Mouse (Mus musculus) adrenal gland, postnatal 25 days (tissue): ENCODE measurements around the gene Cd99l2. TPM values are rescaled to one million over a fixed set of nuclear protein-coding genes. Genes with fewer than 3 reads are reported as not detected.

ENCODE experiments used
- DNase-seq: peaks from one replicate; pipeline ENCODE4 v3.0.0; 2021; ENCODE audit warnings: mixed read lengths
- total RNA-seq: library from RNA; stranded (reverse); gene quantifications from 2 replicates; pipeline ENCODE4 v1.2.3, GENCODE M21; 2021

Gene Cd99l2
- total RNA-seq, 1 experiment from 2014 or later, result 80.4 TPM

GRCm38 (mm10) chrX:71468639-71469295 is 23.9 kb downstream of the Cd99l2 start:
- no peak for DNase-seq

GRCm38 (mm10) chrX:71467491-71467890 is 25.2 kb downstream of the Cd99l2 start:
- no peak for DNase-seq

GRCm38 (mm10) chrX:71465417-71465816 is 27.2 kb downstream of the Cd99l2 start:
- DNase-seq, result no peak

GRCm38 (mm10) chrX:71464138-71464826 is 28.4 kb downstream of the Cd99l2 start:
- DNase-seq, result no peak

- DNase-seq, result no peak
Measured at GRCm38 (mm10) chrX:71456078-71456737, 36.4 kb downstream of the Cd99l2 start.

- DNase-seq, result no peak
Measured at GRCm38 (mm10) chrX:71442916-71443315, 49.7 kb downstream of the Cd99l2 start.

- no peak for DNase-seq
Measured at GRCm38 (mm10) chrX:71439473-71439872, 53.2 kb downstream of the Cd99l2 start.

- no peak for DNase-seq
Measured at GRCm38 (mm10) chrX:71435542-71435941, 57.1 kb downstream of the Cd99l2 start.

- DNase-seq, result peak; percentile 41
Measured at GRCm38 (mm10) chrX:71434860-71435259, 57.8 kb downstream of the Cd99l2 start.

GRCm38 (mm10) chrX:71434448-71434847 is 58.2 kb downstream of the Cd99l2 start:
- no peak for DNase-seq

- no peak for DNase-seq
Measured at GRCm38 (mm10) chrX:71430900-71431299, 61.7 kb downstream of the Cd99l2 start.

GRCm38 (mm10) chrX:71427491-71427890 is 65.2 kb downstream of the Cd99l2 start:
- no peak for DNase-seq

- peak; percentile 81 for DNase-seq
Measured at GRCm38 (mm10) chrX:71425746-71426519, 66.7 kb downstream of the Cd99l2 start.

- no peak for DNase-seq
Measured at GRCm38 (mm10) chrX:71424852-71425251, 67.8 kb downstream of the Cd99l2 start.

GRCm38 (mm10) chrX:71413616-71414015 is 79.0 kb downstream of the Cd99l2 start:
- DNase-seq, result no peak

GRCm38 (mm10) chrX:71412776-71413175 is 79.9 kb downstream of the Cd99l2 start:
- DNase-seq, result no peak

GRCm38 (mm10) chrX:71408386-71408785 is 84.3 kb downstream of the Cd99l2 start:
- no peak for DNase-seq

GRCm38 (mm10) chrX:71406290-71406689 is 86.4 kb downstream of the Cd99l2 start:
- no peak for DNase-seq

- DNase-seq, result no peak
Measured at GRCm38 (mm10) chrX:71396326-71396725, 96.3 kb downstream of the Cd99l2 start.

- no peak for DNase-seq
Measured at GRCm38 (mm10) chrX:71381571-71381970, 111.1 kb downstream of the Cd99l2 start.

- DNase-seq, result no peak
Measured at GRCm38 (mm10) chrX:71378435-71378834, 114.2 kb downstream of the Cd99l2 start.

- no peak for DNase-seq
Measured at GRCm38 (mm10) chrX:71376781-71377180, 115.9 kb downstream of the Cd99l2 start.
